Comparison of ENCODE assay signal across 24 mouse cellular contexts in genomic region chr4:46956966-46957365, GRCm38 (mm10). TPM values are rescaled to one million over a fixed set of nuclear protein-coding genes. Genes with fewer than 3 reads are reported as not detected.
"Had no signal": no experiment of that assay in that cellular context is flagged by ENCODE, and none has a peak within 500 bp of the region (broad histone marks: within the 10 kb centered on the region; RNA-seq: fewer than 3 reads in every experiment).

No protein-coding gene starts in this region.

- H3K36me3 ChIP-seq: heart, embryonic 13.5 days; heart, embryonic 15.5 days; hindbrain, embryonic 13.5 days; hindbrain, embryonic 15.5 days; limb, embryonic 13.5 days; limb, embryonic 15.5 days; liver, embryonic 13.5 days; liver, embryonic 15.5 days had no signal

- H3K9ac ChIP-seq: heart, embryonic 13.5 days; heart, embryonic 15.5 days; hindbrain, embryonic 13.5 days; hindbrain, embryonic 15.5 days; limb, embryonic 13.5 days; limb, embryonic 15.5 days; liver, embryonic 13.5 days; liver, embryonic 15.5 days had no signal

- DNase-seq: gastrocnemius, postnatal 14 days; gastrocnemius, postnatal 36 days; heart, adult 11 months; heart, adult 2 months; heart, postnatal 14 days; heart, postnatal 36 days; kidney, adult 18-20 months; kidney, adult 8-10 months; kidney, postnatal 10 days; kidney, postnatal 25 days; kidney, postnatal 4 days; left cerebral cortex, postnatal 4 days; liver, embryonic 13.5 days; lung, adult 18-20 months had no signal

- H3K4me3 ChIP-seq: heart, adult 2 months; heart, embryonic 13.5 days; heart, embryonic 15.5 days; hindbrain, embryonic 13.5 days; hindbrain, embryonic 15.5 days; left cerebral cortex, adult 2 months; limb, embryonic 13.5 days; limb, embryonic 15.5 days; liver, embryonic 13.5 days; liver, embryonic 15.5 days had no signal

- H3K9me3 ChIP-seq: heart, embryonic 13.5 days; heart, embryonic 15.5 days; hindbrain, embryonic 13.5 days; hindbrain, embryonic 15.5 days; limb, embryonic 13.5 days; limb, embryonic 15.5 days; liver, embryonic 13.5 days; liver, embryonic 15.5 days had no signal

- H3K4me1 ChIP-seq: heart, embryonic 13.5 days; heart, embryonic 15.5 days; limb, embryonic 13.5 days; limb, embryonic 15.5 days; liver, embryonic 13.5 days; liver, embryonic 15.5 days had no signal

- H3K4me2 ChIP-seq: heart, embryonic 11.5 days; heart, embryonic 13.5 days; heart, embryonic 15.5 days; hindbrain, embryonic 13.5 days; hindbrain, embryonic 15.5 days; limb, embryonic 13.5 days; limb, embryonic 15.5 days; liver, embryonic 11.5 days; liver, embryonic 13.5 days; liver, embryonic 15.5 days had no signal

- H3K27me3 ChIP-seq: hindbrain, embryonic 13.5 days; hindbrain, embryonic 15.5 days; limb, embryonic 13.5 days; limb, embryonic 15.5 days; liver, embryonic 13.5 days; liver, embryonic 15.5 days had no signal

- H3K27ac ChIP-seq: heart, adult 2 months; heart, embryonic 13.5 days; heart, embryonic 15.5 days; hindbrain, embryonic 13.5 days; hindbrain, embryonic 15.5 days; left cerebral cortex, adult 2 months; limb, embryonic 13.5 days; limb, embryonic 15.5 days; liver, embryonic 13.5 days; liver, embryonic 15.5 days had no signal

RNA-seq across cellular contexts. Expression of gene Gabbr2, which starts 34.7 kb away (rescaled TPM):
- total RNA-seq: heart, postnatal 36 days had no signal
